Comparison of ENCODE assay signal across 9 mouse cellular contexts in the genomic region with DNA sequence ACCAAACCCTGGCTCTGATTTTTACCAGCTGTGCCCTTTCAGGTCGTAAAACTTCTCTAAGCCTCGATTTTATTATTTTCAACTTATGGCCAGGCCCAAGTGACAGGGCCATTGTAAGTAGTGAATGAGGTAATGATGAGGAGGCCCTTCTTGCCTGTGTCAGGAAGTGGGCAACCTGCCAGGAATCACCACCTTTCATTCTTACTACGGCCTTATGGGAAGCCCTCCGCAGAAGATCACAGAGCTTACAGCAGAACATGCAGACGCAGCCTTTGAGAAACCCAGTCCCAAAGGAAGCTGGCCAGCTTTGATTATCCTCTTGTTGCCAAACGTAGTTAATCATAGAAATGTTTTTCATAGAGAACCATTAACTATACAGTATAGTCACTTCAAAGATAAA.
A peak's percentile ranks its signal among the peaks of the same experiment; 100 is the strongest.
DNase-seq lines count a peak whose midpoint lies in the region; ATAC-seq lines count a peak whose summit lies in the region.
"Had no signal": no experiment of that assay in that cellular context is flagged by ENCODE, and none has a peak within 500 bp of the region (broad histone marks: within the 10 kb centered on the region; RNA-seq: fewer than 3 reads in every experiment).

No protein-coding gene starts in this region.

- H3K36me3 ChIP-seq in embryonic facial prominence, embryonic 12.5 days, result no peaks in the 10 kb centered on the region
- H3K36me3 ChIP-seq: liver, embryonic 13.5 days had no signal

- no peaks in the 10 kb centered on the region for H3K9me3 ChIP-seq in embryonic facial prominence, embryonic 12.5 days
- H3K9me3 ChIP-seq: liver, embryonic 13.5 days had no signal

- H3K27me3 ChIP-seq in embryonic facial prominence, embryonic 12.5 days, result no peaks in the 10 kb centered on the region
- H3K27me3 ChIP-seq: liver, embryonic 13.5 days had no signal

- peak; percentile 34 for DNase-seq in heart, postnatal 4 days
- no peak for DNase-seq in heart, postnatal 25 days (ENCODE audit: low spot score)
- DNase-seq in 416B (ENCODE audit: low read depth), result peak; percentile 3
- peak; percentile 36 for DNase-seq in large intestine, adult 2 months (ENCODE audit: low read depth, low spot score)
- DNase-seq in thymus, adult 18-20 months, result no peak
- DNase-seq in ovary, postnatal 14 days (ENCODE audit: low spot score), result no peak
- DNase-seq: liver, embryonic 13.5 days had no signal

- H3K4me3 ChIP-seq in embryonic facial prominence, embryonic 12.5 days, result no peak overlapping the region
- H3K4me3 ChIP-seq: liver, embryonic 13.5 days had no signal

- intact Hi-C loops in heart, postnatal 25 days (cut with DNase I), result no loop called here

- no peak overlapping the region for H3K27ac ChIP-seq in embryonic facial prominence, embryonic 12.5 days
- H3K27ac ChIP-seq: liver, embryonic 13.5 days had no signal

- 0 out of 2 replicates have a peak, but pooled peaks cover 15% of the 10 kb centered on the region for H3K4me1 ChIP-seq in embryonic facial prominence, embryonic 12.5 days
- H3K4me1 ChIP-seq: liver, embryonic 13.5 days had no signal

- H3K9ac ChIP-seq in embryonic facial prominence, embryonic 12.5 days, result no peak overlapping the region
- H3K9ac ChIP-seq: liver, embryonic 13.5 days had no signal

- WGBS in embryonic facial prominence, embryonic 12.5 days, result 24% methylated on average over 6 of the region's 6 CpGs
- WGBS in large intestine, adult 2 months, result 5% methylated on average over 6 of the region's 6 CpGs

- no peak overlapping the region for H3K4me2 ChIP-seq in embryonic facial prominence, embryonic 12.5 days (replicated peaks)
- H3K4me2 ChIP-seq: liver, embryonic 13.5 days had no signal

- 0 out of 2 replicates have a peak, but pooled peaks have one; percentile 35 for ATAC-seq in embryonic facial prominence, embryonic 12.5 days (ENCODE audit: insufficient number of reproducible peaks, insufficient read depth, low FRiP score, low TSS enrichment)
- no peak for ATAC-seq in monocyte, adult 5-6 weeks (replicated peaks; ENCODE audit: insufficient number of reproducible peaks, low FRiP score, low TSS enrichment, poor library complexity, severe bottlenecking)

Comparison
In these comparisons a context has a peak if more than half of its experiments do, and no peak if none do; other contexts are left out.
1. DNase-seq: peak in heart, postnatal 4 days (single experiment), 416B (single experiment) and large intestine, adult 2 months (single experiment); none in heart, postnatal 25 days (single experiment), thymus, adult 18-20 months (0 of 2) and ovary, postnatal 14 days (single experiment).